Mouse (Mus musculus) brain, embryonic 14.5 days (tissue): ENCODE measurements at regions not wholly inside any gene's neighbourhood (a gene's known extent, or its start where the extent isn't known, plus 50 kb on each side); places are given as distances from the start of the nearest gene placed in this dataset.

Source experiments
- DNase-seq: peaks from one replicate; pipeline ENCODE4 v3.0.0-alpha.2; 2011; ENCODE audit warnings: low read depth
- CTCF ChIP-seq: fragments of 200-500 bp; IDR thresholded peaks from 2 replicates; pipeline ENCODE4 v1.5.1; 2012; ENCODE audit warnings: inconsistent platforms, mild to moderate bottlenecking, moderate library complexity, borderline replicate concordance; ENCODE audit not compliant: insufficient read depth, insufficient read length; ENCODE audit errors: extremely low read depth
- POLR2A ChIP-seq: fragments of 200-500 bp; IDR thresholded peaks from 2 replicates; pipeline ENCODE4 v1.6.1; 2012; ENCODE audit warnings: mild to moderate bottlenecking, inconsistent platforms, borderline replicate concordance; ENCODE audit not compliant: poor library complexity, insufficient read depth, insufficient read length, severe bottlenecking; ENCODE audit errors: extremely low read depth

DNA sequence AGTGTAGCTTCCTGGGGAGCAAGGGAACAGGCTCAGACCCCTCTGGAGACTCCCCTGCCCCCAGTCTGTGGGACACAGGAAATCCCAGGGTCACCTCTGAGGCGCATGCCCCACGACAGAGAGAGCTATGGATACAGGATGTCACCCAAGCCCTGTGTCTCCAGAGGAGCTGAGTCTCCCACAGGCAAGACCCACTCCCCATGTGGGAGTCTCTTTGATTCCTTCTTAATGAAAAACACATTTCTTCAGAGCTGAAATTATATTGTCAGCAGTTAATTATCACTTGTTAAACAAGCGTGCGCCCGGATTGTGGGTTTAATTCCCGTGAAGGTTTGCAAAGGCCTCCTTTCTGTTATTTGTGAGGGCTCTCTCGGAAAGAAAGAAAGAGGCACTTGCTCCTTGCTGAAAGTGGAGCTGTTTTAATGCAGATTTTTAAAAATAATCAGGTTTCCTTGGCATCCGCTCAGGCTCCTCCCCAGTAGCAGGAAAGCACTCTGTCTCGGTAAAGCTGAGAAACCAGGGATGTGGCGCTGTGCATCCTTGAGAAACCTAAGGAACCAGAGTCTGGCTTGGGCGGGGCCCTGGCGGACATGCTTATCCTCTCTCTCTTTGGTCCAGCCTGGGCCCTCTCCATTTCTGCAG lies 432.6 kb downstream of the Ptpru start:
- peak; percentile 80 for DNase-seq

DNA sequence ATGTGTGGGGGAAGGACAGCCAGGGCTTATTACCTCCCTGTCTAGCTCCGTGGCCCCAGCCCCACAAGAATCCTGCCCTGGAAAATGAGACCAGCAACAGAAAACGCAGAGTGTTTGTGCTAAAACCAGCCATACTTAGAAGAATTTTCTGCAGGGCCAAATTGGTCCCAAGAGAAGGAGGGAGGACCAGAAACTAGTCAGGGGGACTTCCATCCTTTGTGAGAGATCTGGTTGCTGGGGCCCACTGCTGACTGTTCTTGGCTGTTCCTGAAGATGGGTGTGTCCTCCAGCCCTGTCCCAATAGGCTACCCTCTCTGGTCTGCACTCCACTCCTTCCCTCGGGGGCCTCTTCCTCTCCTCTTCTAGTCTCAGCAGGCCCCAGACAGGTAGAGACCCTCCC lies 430.6 kb downstream of the Ptpru start:
- no peak for TF ChIP-seq POLR2A
- TF ChIP-seq CTCF, result no peak
- DNase-seq, result no peak

More for the DNA sequence above, 432.6 kb downstream of the Ptpru start:
- TF ChIP-seq POLR2A (no peak), CTCF (no peak)

- no peak for DNase-seq
- TF ChIP-seq CTCF (no peak), POLR2A (no peak)
Observed at GRCm38 (mm10) chr4:131408644-131409043, 429.4 kb downstream of the Ptpru start.

- DNase-seq, result peak; percentile 51
- no peak for TF ChIP-seq POLR2A
- TF ChIP-seq CTCF, result peak; percentile 88
Observed at GRCm38 (mm10) chr4:131409805-131410204, 428.3 kb downstream of the Ptpru start.

DNA sequence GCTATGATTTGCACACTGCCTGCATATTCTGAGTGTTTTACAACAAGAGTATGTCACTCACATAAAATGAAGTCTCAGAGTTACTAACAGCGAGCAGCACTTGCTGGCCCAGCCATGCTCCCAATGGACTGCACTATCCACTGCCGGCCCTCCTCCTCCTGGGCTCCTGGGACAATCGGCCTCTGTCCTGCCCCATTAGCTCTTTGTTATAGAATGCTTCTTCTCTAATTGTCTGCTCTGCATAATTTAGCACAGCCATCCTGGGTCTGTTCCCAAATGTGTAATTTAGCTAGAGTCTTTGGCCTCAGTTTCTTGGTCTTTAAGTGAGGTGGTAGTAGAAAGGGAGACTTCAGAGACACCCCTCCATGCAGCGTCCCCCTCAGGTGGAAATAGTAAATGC lies 426.2 kb downstream of the Ptpru start:
- TF ChIP-seq CTCF (no peak), POLR2A (no peak)
- peak; percentile 67 for DNase-seq

GRCm38 (mm10) chr4:131413380-131413779 lies 424.7 kb downstream of the Ptpru start:
- TF ChIP-seq CTCF, result no peak
- no peak for TF ChIP-seq POLR2A
- DNase-seq, result no peak

- no peak for TF ChIP-seq POLR2A
- no peak for TF ChIP-seq CTCF
Observed at GRCm38 (mm10) chr4:131415453-131415852, 422.6 kb downstream of the Ptpru start.

DNA sequence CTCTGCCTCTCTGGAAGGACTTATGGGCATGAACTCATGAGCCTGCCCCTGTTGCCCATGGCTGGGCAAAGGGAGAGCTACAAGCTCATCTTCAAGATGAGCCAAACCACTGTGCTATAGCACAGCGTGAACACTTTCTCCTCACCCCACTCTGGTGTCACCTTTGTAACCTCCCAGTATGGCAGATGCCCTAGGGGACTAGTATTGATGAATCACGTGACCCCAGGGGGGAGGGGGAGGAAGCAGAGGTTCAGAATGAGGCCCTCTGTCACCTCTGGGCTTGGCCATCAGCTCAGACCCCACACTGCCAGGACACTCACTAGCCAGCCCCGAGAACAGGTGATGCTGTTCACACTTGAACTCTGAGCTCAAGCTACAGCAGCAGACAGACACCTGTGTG lies 421.9 kb downstream of the Ptpru start:
- DNase-seq, result no peak
- TF ChIP-seq POLR2A, result no peak
- no peak for TF ChIP-seq CTCF

More at GRCm38 (mm10) chr4:131415453-131415852, 422.6 kb downstream of the Ptpru start:
- no peak for DNase-seq

DNA sequence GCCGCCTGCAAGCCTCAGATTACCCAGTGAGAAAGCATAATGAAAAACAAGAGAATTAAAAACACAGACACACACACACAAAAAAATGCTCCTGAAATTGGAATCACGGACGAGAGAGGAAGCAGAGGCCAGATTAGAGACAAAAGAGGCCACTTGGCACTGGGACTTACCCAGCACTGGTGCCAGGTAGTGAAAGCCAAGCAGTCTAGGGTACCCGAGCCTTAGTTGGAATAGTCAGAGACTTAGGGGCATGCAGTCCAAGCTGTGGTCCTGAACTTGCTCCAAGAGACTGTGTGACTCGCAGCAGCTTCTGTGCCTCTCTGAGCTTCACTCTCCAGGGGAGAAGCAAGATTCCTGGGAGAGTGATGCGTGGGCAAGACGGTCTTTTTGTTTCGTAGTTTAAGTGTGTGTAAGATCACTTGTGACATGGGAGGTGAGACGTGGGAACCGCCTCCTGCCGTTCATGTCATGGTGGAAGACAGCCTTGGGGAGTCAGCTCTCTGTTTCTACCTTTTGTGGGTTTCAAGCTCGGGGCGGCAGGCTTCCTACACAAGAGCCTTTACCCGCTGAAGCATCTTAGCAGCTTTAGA lies 420.8 kb downstream of the Ptpru start:
- TF ChIP-seq CTCF (no peak), POLR2A (no peak)
- DNase-seq, result peak; percentile 78

GRCm38 (mm10) chr4:131425311-131425710 lies 412.8 kb downstream of the Ptpru start:
- DNase-seq, result no peak

DNA sequence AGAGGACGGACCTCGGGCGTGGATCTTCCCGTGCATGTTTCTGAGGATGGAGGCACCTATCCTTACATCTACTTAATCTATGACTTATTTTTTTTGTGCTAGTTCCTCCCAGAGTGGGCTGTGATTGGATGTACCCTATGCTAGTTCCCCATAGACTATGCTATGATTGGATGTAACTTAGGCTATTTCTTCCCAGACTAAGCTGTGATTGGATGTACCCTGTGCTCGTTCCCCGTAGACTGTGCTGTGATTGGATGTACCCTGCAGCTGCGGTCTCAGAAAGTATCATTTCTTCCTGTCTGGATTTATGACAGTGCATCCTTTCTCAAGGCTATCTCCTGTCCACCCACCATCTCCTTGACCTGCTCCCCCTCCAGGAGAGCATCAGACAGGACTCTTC lies 410.2 kb downstream of the Ptpru start:
- no peak for TF ChIP-seq POLR2A
- no peak for TF ChIP-seq CTCF
- no peak for DNase-seq

More at GRCm38 (mm10) chr4:131425311-131425710, 412.8 kb downstream of the Ptpru start:
- no peak for TF ChIP-seq POLR2A
- TF ChIP-seq CTCF, result no peak

DNA sequence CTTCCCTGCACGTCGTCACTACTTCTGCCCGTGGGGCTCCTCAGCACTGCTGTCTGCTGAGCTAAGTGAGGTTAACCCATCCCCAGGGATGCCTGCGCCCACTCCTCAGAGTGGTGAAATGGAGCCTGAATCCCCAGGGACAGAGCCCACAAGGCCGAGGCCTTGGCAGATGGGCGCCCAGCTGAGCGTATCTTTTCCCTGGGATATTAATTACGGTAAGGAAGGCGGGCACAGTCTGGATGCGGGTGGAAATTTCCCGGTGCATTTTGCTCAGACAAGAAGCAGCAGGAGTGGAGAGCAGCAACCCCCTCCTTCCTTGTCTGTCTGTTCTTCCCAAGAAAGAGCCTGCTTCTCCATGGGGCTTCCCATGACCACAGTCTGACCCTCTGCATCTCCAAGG lies 408.7 kb downstream of the Ptpru start:
- TF ChIP-seq CTCF, result no peak
- TF ChIP-seq POLR2A, result no peak
- peak; percentile 74 for DNase-seq
